Mouse (Mus musculus) liver, adult 2 months (tissue): ENCODE data around the gene Cops7a. TPM values are rescaled to one million over a fixed set of nuclear protein-coding genes. Genes with fewer than 3 reads are reported as not detected.

ENCODE experiments used
- DNase-seq: peaks from one replicate; pipeline ENCODE4 v3.0.0-alpha.2; 2011; ENCODE audit warnings: low read depth, low spot score; ENCODE audit errors: extremely low read depth
- H3K27ac ChIP-seq: fragments of 200-500 bp; replicated peaks from 2 replicates; pipeline ENCODE4 v1.5.1; 2012; ENCODE audit warnings: low read depth, mild to moderate bottlenecking, control low read depth, inconsistent platforms, low read length; ENCODE audit not compliant: insufficient read depth
- H3K27me3 ChIP-seq: fragments of 200-500 bp; 2 replicates; pipeline ENCODE4 v1.6.1; 2012; ENCODE audit warnings: mild to moderate bottlenecking, moderate library complexity, low read length, inconsistent platforms; ENCODE audit not compliant: control insufficient read depth, insufficient read depth
- H3K36me3 ChIP-seq: fragments of 200-500 bp; 2 replicates; pipeline ENCODE4 v1.6.1; 2012; ENCODE audit warnings: low read length, inconsistent platforms; ENCODE audit not compliant: control insufficient read depth, insufficient read depth
- H3K4me1 ChIP-seq: fragments of 200-500 bp; 2 replicates; pipeline ENCODE4 v1.6.1; 2011; ENCODE audit warnings: low read length; ENCODE audit not compliant: control insufficient read depth, insufficient read depth
- H3K4me3 ChIP-seq: fragments of 200-500 bp; 2 replicates; pipeline ENCODE4 v1.5.1; 2011; ENCODE audit warnings: low read depth, mild to moderate bottlenecking, control low read depth, low read length, moderate library complexity; ENCODE audit not compliant: insufficient read depth
- H3K79me2 ChIP-seq: fragments of 200-500 bp; 2 replicates; pipeline ENCODE4 v1.6.1; 2012; ENCODE audit warnings: inconsistent platforms, mild to moderate bottlenecking, low read length, moderate library complexity; ENCODE audit not compliant: control insufficient read depth, insufficient read depth
- H3K9ac ChIP-seq: fragments of 200-500 bp; 2 replicates; pipeline ENCODE4 v1.6.1; 2012; ENCODE audit warnings: low read depth, mild to moderate bottlenecking, control low read depth, inconsistent platforms, low read length
- CTCF ChIP-seq: fragments of 200-500 bp; IDR thresholded peaks from 2 replicates; pipeline ENCODE4 v1.5.1; 2011; ENCODE audit warnings: low read depth, low read length, control low read depth
- POLR2A ChIP-seq: fragments of 200-500 bp; IDR thresholded peaks from 2 replicates; pipeline ENCODE4 v1.6.1; 2011; ENCODE audit warnings: low read length, control low read depth; ENCODE audit not compliant: insufficient read depth; ENCODE audit errors: extremely low read depth
- WGBS: fragments of 180-500 bp; shearing (Covaris S2); methylation state at CpG from one replicate; pipeline ENCODE4 v1.1.7; 2018; 5-methylcytosine and 5-hydroxymethylcytosine counted together
- polyA plus RNA-seq: library from polyadenylated mRNA; depleted of rRNA; stranded (reverse); fragments of >200 nt; gene quantifications from 2 replicates; pipeline ENCODE4 v1.2.3, GENCODE M21; 2012
- total RNA-seq: library from RNA; depleted of rRNA; stranded (reverse); fragments of >200 nt; gene quantifications from 2 replicates; pipeline ENCODE4 v1.2.3, GENCODE M21; 2014

Gene Cops7a
- total and polyA plus RNA-seq, 2 experiments, result 35.8 to 170 TPM

GRCm38 (mm10) chr6:124995831-124996403 lies 30.6 kb upstream of the Cops7a start:
- Histone ChIP-seq H3K4me1 (no peaks in the 10 kb centered on the region), H3K79me2 (no peaks in the 10 kb centered on the region), H3K9ac (no peak overlapping the region), H3K27me3 (peaks cover 11% of the 10 kb centered on the region), H3K4me3 (no peak overlapping the region), H3K36me3 (no peaks in the 10 kb centered on the region), H3K27ac (no peak overlapping the region)
- 64% methylated on average over 8 of the region's 8 CpGs for WGBS
- TF ChIP-seq CTCF, result no peak
- TF ChIP-seq POLR2A, result no peak
- DNase-seq, result no peak

GRCm38 (mm10) chr6:124995246-124995645 lies 29.9 kb upstream of the Cops7a start:
- H3K9ac ChIP-seq, result no peak overlapping the region
- DNase-seq, result no peak
- TF ChIP-seq POLR2A (no peak), CTCF (no peak)
- WGBS, result 78% methylated on average over 7 of the region's 7 CpGs
- H3K4me1 ChIP-seq, result no peaks in the 10 kb centered on the region
- no peak overlapping the region for H3K4me3 ChIP-seq
- no peaks in the 10 kb centered on the region for H3K36me3 ChIP-seq
- H3K79me2 ChIP-seq, result no peaks in the 10 kb centered on the region
- peaks cover 11% of the 10 kb centered on the region for H3K27me3 ChIP-seq
- no peak overlapping the region for H3K27ac ChIP-seq

GRCm38 (mm10) chr6:124993876-124994275 lies 28.5 kb upstream of the Cops7a start:
- H3K27me3 ChIP-seq, result peaks cover 11% of the 10 kb centered on the region
- WGBS, result 19% methylated on average over 11 of the region's 11 CpGs
- H3K4me1 ChIP-seq, result no peaks in the 10 kb centered on the region
- no peak overlapping the region for H3K9ac ChIP-seq
- no peak overlapping the region for H3K4me3 ChIP-seq
- H3K36me3 ChIP-seq, result no peaks in the 10 kb centered on the region
- no peak overlapping the region for H3K27ac ChIP-seq
- TF ChIP-seq POLR2A, result no peak
- no peak for TF ChIP-seq CTCF
- no peak for DNase-seq
- no peaks in the 10 kb centered on the region for H3K79me2 ChIP-seq

GRCm38 (mm10) chr6:124993365-124993764 lies 28.0 kb upstream of the Cops7a start:
- no peak for DNase-seq
- no peak overlapping the region for H3K9ac ChIP-seq
- no peak overlapping the region for H3K4me3 ChIP-seq
- no peaks in the 10 kb centered on the region for H3K79me2 ChIP-seq
- WGBS, result 59% methylated on average over 9 of the region's 9 CpGs
- H3K36me3 ChIP-seq, result no peaks in the 10 kb centered on the region
- no peaks in the 10 kb centered on the region for H3K4me1 ChIP-seq
- no peak for TF ChIP-seq CTCF
- TF ChIP-seq POLR2A, result no peak
- no peak overlapping the region for H3K27ac ChIP-seq
- peaks cover 11% of the 10 kb centered on the region for H3K27me3 ChIP-seq

- Histone ChIP-seq H3K36me3 (no peaks in the 10 kb centered on the region), H3K4me1 (no peaks in the 10 kb centered on the region), H3K9ac (no peak overlapping the region), H3K27ac (no peak overlapping the region), H3K79me2 (no peaks in the 10 kb centered on the region), H3K27me3 (peaks cover 9% of the 10 kb centered on the region), H3K4me3 (no peak overlapping the region)
- DNase-seq, result no peak
- 84% methylated on average over 4 of the region's 4 CpGs for WGBS
- TF ChIP-seq CTCF, result no peak
These were observed 26.9 kb upstream of the Cops7a start for GRCm38 (mm10) chr6:124992241-124992640.

GRCm38 (mm10) chr6:124967766-124968165 lies 2.4 kb upstream of the Cops7a start:
- Histone ChIP-seq H3K27me3 (0 out of 2 replicates have a peak, but pooled peaks cover 2% of the 10 kb centered on the region), H3K4me3 (no peak overlapping the region), H3K27ac (no peak overlapping the region), H3K36me3 (no peaks in the 10 kb centered on the region), H3K79me2 (peaks cover 3% of the 10 kb centered on the region; the same call in 1 of the 2 replicates), H3K4me1 (peaks cover 10% of the 10 kb centered on the region), H3K9ac (no peak overlapping the region)
- TF ChIP-seq POLR2A, result no peak
- peak; percentile 29; the same call in 1 of the 2 replicates for TF ChIP-seq CTCF
- WGBS, result 80% methylated on average over 4 of the region's 4 CpGs
- peak; percentile 40 for DNase-seq
